Mouse (Mus musculus): ENCODE measurements around the gene Mfn1. TPM values are rescaled to one million over a fixed set of nuclear protein-coding genes. Genes with fewer than 3 reads are reported as not detected.

The Mfn1 gene
- polyA plus RNA-seq, 1 experiment from 2014 or later: 33.2 TPM

DNA sequence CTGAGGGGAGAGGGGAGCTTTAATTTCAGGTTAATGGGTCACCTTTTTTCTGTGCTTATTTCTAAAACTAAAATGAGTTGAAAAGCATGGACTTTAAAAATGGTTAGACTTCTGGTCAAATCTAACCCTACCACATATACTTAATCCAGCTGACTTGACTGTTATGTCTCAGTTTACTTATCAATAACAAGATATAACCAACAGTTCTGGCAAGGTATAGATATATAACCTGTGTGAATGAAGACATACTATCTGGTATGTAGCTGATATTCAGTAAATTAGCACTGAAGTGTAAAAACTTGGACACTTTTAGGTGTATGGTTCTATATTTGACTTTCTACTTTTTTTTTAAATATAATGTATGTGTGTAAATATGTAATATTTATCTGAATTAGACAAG lies 15.7 kb upstream of the Mfn1 start:
- no peak overlapping the region for H3K4me2 ChIP-seq
- H3K4me1 ChIP-seq: peaks cover 23% of the 10 kb centered on the region
- H3K9ac ChIP-seq: no peak overlapping the region
- H3K27me3 ChIP-seq: no peaks in the 10 kb centered on the region
- no peak for ATAC-seq (ENCODE audit: insufficient number of reproducible peaks, insufficient read depth, low FRiP score, low TSS enrichment, low read depth)
- peaks cover 39% of the 10 kb centered on the region for H3K36me3 ChIP-seq
- H3K9me3 ChIP-seq: no peaks in the 10 kb centered on the region
- H3K4me3 ChIP-seq: no peak overlapping the region
- no peak overlapping the region for H3K27ac ChIP-seq

DNA sequence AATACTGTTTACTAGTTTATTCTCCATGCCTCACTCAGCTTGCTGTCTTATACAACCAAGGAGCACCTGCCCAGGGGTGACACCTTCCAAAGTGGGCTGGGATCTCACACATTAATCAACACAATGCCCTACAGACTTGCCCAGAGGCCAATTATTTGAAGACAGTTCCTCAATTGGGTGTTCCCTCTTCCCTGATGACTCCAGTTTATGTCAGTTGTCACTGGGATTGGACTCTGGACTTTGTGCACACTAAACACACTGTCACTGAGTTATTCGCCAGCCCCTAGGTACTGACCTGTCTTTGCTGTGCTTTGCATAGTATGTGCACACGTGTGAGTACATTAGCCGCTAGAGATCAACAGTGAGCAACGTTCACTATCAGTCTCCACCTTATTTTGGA lies 2.1 kb upstream of the Mfn1 start:
- Histone ChIP-seq H3K4me1 (no peaks in the 10 kb centered on the region; the same call in 1 of the 2 replicates), H3K4me2 (no peak overlapping the region), H3K9me3 (peaks cover 10% of the 10 kb centered on the region; the same call in 1 of the 2 replicates), H3K27ac (no peak overlapping the region), H3K9ac (no peak overlapping the region), H3K4me3 (no peak overlapping the region), H3K36me3 (peaks cover 39% of the 10 kb centered on the region), H3K27me3 (no peaks in the 10 kb centered on the region)
- WGBS: 94% methylated on average over 4 of the region's 4 CpGs
- ATAC-seq (ENCODE audit: insufficient number of reproducible peaks, insufficient read depth, low FRiP score, low TSS enrichment, low read depth): no peak

- Histone ChIP-seq H3K36me3 (peaks cover 34% of the 10 kb centered on the region), H3K4me1 (no peaks in the 10 kb centered on the region; the same call in 1 of the 2 replicates), H3K4me2 (peak overlapping the region; percentile 56), H3K4me3 (peak overlapping the region; percentile 63), H3K9ac (peak overlapping the region; percentile 77), H3K27me3 (no peaks in the 10 kb centered on the region), H3K9me3 (peaks cover 5% of the 10 kb centered on the region; the same call in 1 of the 2 replicates), H3K27ac (no peak overlapping the region)
- WGBS: 12% methylated on average over 5 of the region's 5 CpGs
- no peak for ATAC-seq (ENCODE audit: insufficient number of reproducible peaks, insufficient read depth, low FRiP score, low TSS enrichment, low read depth)
Observed at GRCm38 (mm10) chr3:32530041-32530440, 776 bp downstream of the Mfn1 start.

DNA sequence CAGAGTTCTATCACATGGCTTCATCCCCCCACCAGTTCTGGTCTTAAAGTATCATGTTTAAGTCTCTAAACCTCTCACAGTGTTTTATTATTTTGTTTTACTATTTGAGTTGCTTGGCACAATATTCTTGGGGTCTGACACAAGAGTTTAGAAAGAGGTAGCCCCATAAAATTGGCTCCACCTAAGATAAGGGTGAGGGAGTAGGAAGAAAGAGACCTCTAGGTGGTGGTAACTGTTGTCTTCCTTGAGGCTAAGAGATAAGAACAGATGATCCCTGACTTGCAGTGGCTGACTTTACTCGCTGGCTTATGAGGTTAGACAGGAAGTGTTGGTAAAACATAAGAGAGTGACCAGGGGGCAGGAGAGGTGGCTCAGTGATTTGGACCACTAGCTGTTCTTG lies 6.4 kb downstream of the Mfn1 start:
- Histone ChIP-seq H3K4me2 (no peak overlapping the region), H3K27me3 (no peaks in the 10 kb centered on the region), H3K9ac (no peak overlapping the region), H3K4me3 (no peak overlapping the region), H3K4me1 (no peaks in the 10 kb centered on the region), H3K36me3 (peaks cover 70% of the 10 kb centered on the region), H3K9me3 (no peaks in the 10 kb centered on the region), H3K27ac (no peak overlapping the region)
- no peak for ATAC-seq (ENCODE audit: insufficient number of reproducible peaks, insufficient read depth, low FRiP score, low TSS enrichment, low read depth)
- 59% methylated on average over 1 of the region's 1 CpGs for WGBS

DNA sequence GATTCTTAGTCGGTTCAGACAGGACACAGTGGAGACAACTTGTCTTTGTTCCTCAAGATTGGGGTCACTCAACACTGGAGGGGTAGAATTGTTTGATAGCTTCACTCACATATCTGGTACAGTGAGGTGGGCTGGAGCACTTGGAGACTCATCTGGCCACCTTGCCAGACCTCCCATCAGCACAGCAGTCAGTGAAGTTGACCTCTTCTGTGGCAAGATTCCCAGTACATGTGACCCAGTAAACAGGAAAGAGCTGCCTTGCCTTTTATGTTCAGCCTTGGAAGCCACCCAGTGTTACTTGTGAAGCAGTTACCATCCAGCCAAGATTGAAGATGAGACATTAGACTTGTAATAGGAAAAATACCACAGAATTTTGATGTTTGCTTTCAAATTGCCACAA lies 8.3 kb downstream of the Mfn1 start:
- no peak for ATAC-seq (ENCODE audit: insufficient number of reproducible peaks, insufficient read depth, low FRiP score, low TSS enrichment, low read depth)
- Histone ChIP-seq H3K36me3 (peaks cover 69% of the 10 kb centered on the region), H3K4me1 (no peaks in the 10 kb centered on the region)

GRCm38 (mm10) chr3:32538091-32538490 lies 8.8 kb downstream of the Mfn1 start:
- ATAC-seq (ENCODE audit: insufficient number of reproducible peaks, insufficient read depth, low FRiP score, low TSS enrichment, low read depth): no peak
- H3K4me2 ChIP-seq: no peak overlapping the region
- H3K9ac ChIP-seq: no peak overlapping the region
- no peaks in the 10 kb centered on the region for H3K27me3 ChIP-seq
- H3K9me3 ChIP-seq: no peaks in the 10 kb centered on the region
- no peak overlapping the region for H3K27ac ChIP-seq
- no peaks in the 10 kb centered on the region for H3K4me1 ChIP-seq
- H3K4me3 ChIP-seq: no peak overlapping the region
- 89% methylated on average over 5 of the region's 5 CpGs for WGBS
- peaks cover 69% of the 10 kb centered on the region for H3K36me3 ChIP-seq

More for the DNA sequence above, 8.3 kb downstream of the Mfn1 start:
- no peaks in the 10 kb centered on the region for H3K27me3 ChIP-seq
- no peak overlapping the region for H3K27ac ChIP-seq
- 57% methylated on average over 1 of the region's 1 CpGs for WGBS
- H3K9ac ChIP-seq: no peak overlapping the region
- no peak overlapping the region for H3K4me3 ChIP-seq
- no peak overlapping the region for H3K4me2 ChIP-seq
- H3K9me3 ChIP-seq: no peaks in the 10 kb centered on the region

GRCm38 (mm10) chr3:32553061-32553460 lies 23.8 kb downstream of the Mfn1 start:
- H3K4me3 ChIP-seq: no peak overlapping the region
- H3K4me1 ChIP-seq: no peaks in the 10 kb centered on the region
- H3K4me2 ChIP-seq: no peak overlapping the region
- no peak for ATAC-seq (ENCODE audit: insufficient number of reproducible peaks, insufficient read depth, low FRiP score, low TSS enrichment, low read depth)
- H3K9me3 ChIP-seq: no peaks in the 10 kb centered on the region
- H3K36me3 ChIP-seq: peaks cover 49% of the 10 kb centered on the region
- H3K9ac ChIP-seq: no peak overlapping the region
- no peaks in the 10 kb centered on the region for H3K27me3 ChIP-seq
- no peak overlapping the region for H3K27ac ChIP-seq
- WGBS: 100% methylated on average over 1 of the region's 1 CpGs

GRCm38 (mm10) chr3:32563401-32563800 lies 34.1 kb downstream of the Mfn1 start:
- H3K4me2 ChIP-seq: no peak overlapping the region
- H3K4me3 ChIP-seq: no peak overlapping the region
- no peak overlapping the region for H3K9ac ChIP-seq
- no peak overlapping the region for H3K27ac ChIP-seq
- no peaks in the 10 kb centered on the region for H3K4me1 ChIP-seq
- ATAC-seq (ENCODE audit: insufficient number of reproducible peaks, insufficient read depth, low FRiP score, low TSS enrichment, low read depth): no peak
- no peaks in the 10 kb centered on the region for H3K9me3 ChIP-seq
- H3K36me3 ChIP-seq: peaks cover 65% of the 10 kb centered on the region
- WGBS: 91% methylated on average over 6 of the region's 6 CpGs
- no peaks in the 10 kb centered on the region for H3K27me3 ChIP-seq

DNA sequence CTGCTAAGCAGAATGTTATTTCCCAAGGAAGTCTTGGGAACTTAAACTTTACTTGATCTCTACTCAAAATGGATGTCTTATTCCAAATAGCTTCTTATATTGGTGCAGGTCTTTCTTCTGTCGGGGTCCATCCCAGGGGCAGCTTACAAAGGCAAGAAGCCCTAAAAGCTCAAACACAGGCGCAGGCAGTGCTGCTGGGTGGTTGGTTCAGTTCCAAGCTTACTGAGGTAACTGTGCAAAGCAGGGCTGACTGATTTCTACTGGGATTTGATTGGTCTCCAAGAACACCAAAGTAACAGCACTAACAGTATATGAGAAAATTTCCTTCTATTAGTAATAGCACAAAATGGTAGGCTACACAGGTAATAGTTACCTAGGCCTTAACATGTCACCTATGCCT lies 43.8 kb downstream of the Mfn1 start:
- no peak overlapping the region for H3K4me3 ChIP-seq
- H3K9me3 ChIP-seq: no peaks in the 10 kb centered on the region
- ATAC-seq (ENCODE audit: insufficient number of reproducible peaks, insufficient read depth, low FRiP score, low TSS enrichment, low read depth): no peak
- peaks cover 74% of the 10 kb centered on the region for H3K36me3 ChIP-seq
- no peaks in the 10 kb centered on the region for H3K4me1 ChIP-seq
- no peak overlapping the region for H3K9ac ChIP-seq
- no peaks in the 10 kb centered on the region for H3K27me3 ChIP-seq
- 88% methylated on average over 2 of the region's 2 CpGs for WGBS
- no peak overlapping the region for H3K4me2 ChIP-seq
- no peak overlapping the region for H3K27ac ChIP-seq

DNA sequence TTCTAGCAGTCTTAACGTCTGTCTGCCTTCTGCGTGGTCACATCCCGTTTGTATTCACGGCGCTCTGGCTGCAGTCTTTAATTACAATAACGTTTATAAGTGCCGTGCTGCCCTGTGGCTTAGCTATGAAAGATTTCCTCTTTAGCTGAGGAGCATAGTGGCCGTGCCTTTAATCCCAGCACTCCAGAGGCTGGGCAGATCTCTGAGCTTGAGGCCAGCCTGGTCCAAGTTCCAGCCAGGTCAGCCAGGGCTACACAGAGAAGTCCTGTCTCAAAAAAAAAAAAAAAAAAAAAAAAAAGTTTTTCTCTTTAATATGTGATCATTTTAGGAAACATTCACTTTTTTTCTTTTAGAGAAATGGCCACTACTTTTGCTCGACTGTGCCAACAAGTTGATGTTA lies 44.6 kb downstream of the Mfn1 start:
- Histone ChIP-seq H3K4me1 (no peaks in the 10 kb centered on the region), H3K27me3 (no peaks in the 10 kb centered on the region), H3K9ac (no peak overlapping the region), H3K9me3 (no peaks in the 10 kb centered on the region), H3K27ac (no peak overlapping the region), H3K4me2 (no peak overlapping the region), H3K4me3 (no peak overlapping the region), H3K36me3 (peaks cover 67% of the 10 kb centered on the region)
- WGBS: 71% methylated on average over 9 of the region's 9 CpGs
- ATAC-seq (ENCODE audit: insufficient number of reproducible peaks, insufficient read depth, low FRiP score, low TSS enrichment, low read depth): no peak

- no peaks in the 10 kb centered on the region for H3K4me1 ChIP-seq
- no peak overlapping the region for H3K4me3 ChIP-seq
- no peak overlapping the region for H3K27ac ChIP-seq
- no peaks in the 10 kb centered on the region for H3K27me3 ChIP-seq
- H3K9me3 ChIP-seq: no peaks in the 10 kb centered on the region
- peaks cover 58% of the 10 kb centered on the region for H3K36me3 ChIP-seq
- no peak overlapping the region for H3K4me2 ChIP-seq
- H3K9ac ChIP-seq: no peak overlapping the region
- 98% methylated on average over 3 of the region's 3 CpGs for WGBS
- ATAC-seq (ENCODE audit: insufficient number of reproducible peaks, insufficient read depth, low FRiP score, low TSS enrichment, low read depth): no peak
Observed at GRCm38 (mm10) chr3:32575151-32575550, 45.9 kb downstream of the Mfn1 start.

DNA sequence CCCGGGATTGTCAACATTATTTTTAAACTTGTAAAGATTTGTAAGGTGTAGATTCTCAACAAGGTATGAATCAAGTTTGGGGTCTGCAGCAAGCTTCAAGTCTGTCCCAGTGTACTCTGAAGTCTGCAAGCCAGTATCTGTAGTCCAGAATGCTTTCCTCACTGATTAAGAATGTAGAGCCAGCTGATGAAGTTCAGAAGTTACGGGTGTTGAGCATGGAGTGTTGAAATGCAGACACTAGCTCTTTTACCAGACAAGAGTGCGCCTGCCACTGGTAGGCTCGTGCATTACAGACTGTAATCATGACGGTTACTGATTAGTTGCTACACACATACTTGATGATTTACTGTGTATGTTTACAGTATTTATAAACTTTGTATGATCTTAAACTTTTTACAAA lies 49.5 kb downstream of the Mfn1 start:
- Histone ChIP-seq H3K27ac (no peak overlapping the region), H3K27me3 (no peaks in the 10 kb centered on the region), H3K4me2 (no peak overlapping the region), H3K36me3 (peaks cover 68% of the 10 kb centered on the region), H3K9ac (no peak overlapping the region), H3K4me3 (no peak overlapping the region), H3K4me1 (no peaks in the 10 kb centered on the region), H3K9me3 (no peaks in the 10 kb centered on the region)
- WGBS: 89% methylated on average over 5 of the region's 5 CpGs
- ATAC-seq (ENCODE audit: insufficient number of reproducible peaks, insufficient read depth, low FRiP score, low TSS enrichment, low read depth): no peak

- Histone ChIP-seq H3K9ac (no peak overlapping the region), H3K9me3 (no peaks in the 10 kb centered on the region), H3K4me2 (no peak overlapping the region), H3K27me3 (no peaks in the 10 kb centered on the region), H3K36me3 (peaks cover 65% of the 10 kb centered on the region), H3K4me1 (no peaks in the 10 kb centered on the region), H3K27ac (no peak overlapping the region), H3K4me3 (no peak overlapping the region)
- 69% methylated on average over 3 of the region's 3 CpGs for WGBS
- no peak for ATAC-seq (ENCODE audit: insufficient number of reproducible peaks, insufficient read depth, low FRiP score, low TSS enrichment, low read depth)
Observed at GRCm38 (mm10) chr3:32580738-32581137, 51.5 kb downstream of the Mfn1 start.

Data from embryonic facial prominence, embryonic 13.5 days (tissue).